Mouse (Mus musculus): ENCODE data around the gene Ankrd49. TPM values are rescaled to one million over a fixed set of nuclear protein-coding genes. Genes with fewer than 3 reads are reported as not detected.

Gene Ankrd49
- polyA plus RNA-seq (2016; fragmentation: Nextera tagmentation; extraction: Ambion mirVana) = 48.5 and 50.0 TPM in 2 replicates

GRCm38 (mm10) chr9:14784039-14785002 lies at the start of gene Ankrd49, which contains the start of gene Mre11a:
Ankrd49 (minus strand) TSS chr9:14784856.
Mre11a (plus strand) TSS chr9:14784654.
- peaks cover 63% of the 10 kb centered on the region for H3K36me3 ChIP-seq (replicated peaks)
- under 1% methylated on average over 62 of the region's 62 CpGs for WGBS
- peak; percentile 92 for DNase-seq (ENCODE audit: low spot score)

GRCm38 (mm10) chr9:14832046-14832445 lies 47.4 kb upstream of the Ankrd49 start:
- no peaks in the 10 kb centered on the region for H3K9me3 ChIP-seq
- peaks cover 90% of the 10 kb centered on the region for H3K36me3 ChIP-seq (replicated peaks)
- H3K27me3 ChIP-seq (replicated peaks; ENCODE audit: low read depth, poor library complexity, severe bottlenecking) = no peaks in the 10 kb centered on the region
- no peak overlapping the region for H3K4me3 ChIP-seq
- no peak for DNase-seq (ENCODE audit: low spot score)
- WGBS = 81% methylated on average over 5 of the region's 5 CpGs
- no peaks in the 10 kb centered on the region for H3K4me1 ChIP-seq
- H3K27ac ChIP-seq (replicated peaks) = no peak overlapping the region

More at GRCm38 (mm10) chr9:14784039-14785002, at the start of gene Ankrd49, which contains the start of gene Mre11a:
- peak within 1 kb of the TSS; percentile 86 for H3K4me3 ChIP-seq
- peaks cover 11% of the 10 kb centered on the region for H3K4me1 ChIP-seq
- no peaks in the 10 kb centered on the region for H3K9me3 ChIP-seq
- no peaks in the 10 kb centered on the region for H3K27me3 ChIP-seq (replicated peaks; ENCODE audit: low read depth, poor library complexity, severe bottlenecking)
- H3K27ac ChIP-seq (replicated peaks) = peak within 1 kb of the TSS; percentile 97

- WGBS = 88% methylated on average over 2 of the region's 2 CpGs
- Histone ChIP-seq H3K4me3 (no peak overlapping the region), H3K36me3 (replicated peaks) (peaks cover 87% of the 10 kb centered on the region), H3K9me3 (no peaks in the 10 kb centered on the region), H3K27me3 (replicated peaks; ENCODE audit: low read depth, poor library complexity, severe bottlenecking) (no peaks in the 10 kb centered on the region), H3K27ac (replicated peaks) (no peak overlapping the region), H3K4me1 (no peaks in the 10 kb centered on the region)
- DNase-seq (ENCODE audit: low spot score) = no peak
Measured at GRCm38 (mm10) chr9:14827875-14828274, 43.2 kb upstream of the Ankrd49 start.

GRCm38 (mm10) chr9:14824840-14825239 lies 40.2 kb upstream of the Ankrd49 start:
- no peak for DNase-seq (ENCODE audit: low spot score)
- no peak overlapping the region for H3K4me3 ChIP-seq
- H3K36me3 ChIP-seq (replicated peaks) = peaks cover 89% of the 10 kb centered on the region
- WGBS = 90% methylated on average over 5 of the region's 5 CpGs
- no peaks in the 10 kb centered on the region for H3K4me1 ChIP-seq
- H3K9me3 ChIP-seq = no peaks in the 10 kb centered on the region
- no peaks in the 10 kb centered on the region for H3K27me3 ChIP-seq (replicated peaks; ENCODE audit: low read depth, poor library complexity, severe bottlenecking)
- H3K27ac ChIP-seq (replicated peaks) = no peak overlapping the region

- Histone ChIP-seq H3K27me3 (replicated peaks; ENCODE audit: low read depth, poor library complexity, severe bottlenecking) (no peaks in the 10 kb centered on the region), H3K9me3 (no peaks in the 10 kb centered on the region), H3K27ac (replicated peaks) (no peak overlapping the region), H3K4me1 (no peaks in the 10 kb centered on the region), H3K4me3 (no peak overlapping the region), H3K36me3 (replicated peaks) (peaks cover 93% of the 10 kb centered on the region)
- no peak for DNase-seq (ENCODE audit: low spot score)
Measured at GRCm38 (mm10) chr9:14821396-14821795, 36.7 kb upstream of the Ankrd49 start.

GRCm38 (mm10) chr9:14810111-14810510 lies 25.5 kb upstream of the Ankrd49 start:
- Histone ChIP-seq H3K27ac (replicated peaks) (no peak overlapping the region), H3K27me3 (replicated peaks; ENCODE audit: low read depth, poor library complexity, severe bottlenecking) (no peaks in the 10 kb centered on the region), H3K4me1 (no peaks in the 10 kb centered on the region), H3K9me3 (no peaks in the 10 kb centered on the region), H3K4me3 (no peak overlapping the region), H3K36me3 (replicated peaks) (peaks cover 97% of the 10 kb centered on the region)
- no peak for DNase-seq (ENCODE audit: low spot score)
- 95% methylated on average over 5 of the region's 5 CpGs for WGBS

- 91% methylated on average over 1 of the region's 1 CpGs for WGBS
- H3K9me3 ChIP-seq = no peaks in the 10 kb centered on the region
- no peak for DNase-seq (ENCODE audit: low spot score)
- peaks cover 96% of the 10 kb centered on the region for H3K36me3 ChIP-seq (replicated peaks)
- H3K4me3 ChIP-seq = no peak overlapping the region
- H3K27ac ChIP-seq (replicated peaks) = no peak overlapping the region
- no peaks in the 10 kb centered on the region for H3K4me1 ChIP-seq
- H3K27me3 ChIP-seq (replicated peaks; ENCODE audit: low read depth, poor library complexity, severe bottlenecking) = no peaks in the 10 kb centered on the region
Measured at GRCm38 (mm10) chr9:14806786-14807185, 22.1 kb upstream of the Ankrd49 start.

GRCm38 (mm10) chr9:14805714-14806113 lies 21.1 kb upstream of the Ankrd49 start:
- H3K27me3 ChIP-seq (replicated peaks; ENCODE audit: low read depth, poor library complexity, severe bottlenecking) = no peaks in the 10 kb centered on the region
- DNase-seq (ENCODE audit: low spot score) = no peak
- H3K4me1 ChIP-seq = no peaks in the 10 kb centered on the region
- 90% methylated on average over 2 of the region's 2 CpGs for WGBS
- no peak overlapping the region for H3K4me3 ChIP-seq
- no peak overlapping the region for H3K27ac ChIP-seq (replicated peaks)
- peaks cover 96% of the 10 kb centered on the region for H3K36me3 ChIP-seq (replicated peaks)
- no peaks in the 10 kb centered on the region for H3K9me3 ChIP-seq

- no peaks in the 10 kb centered on the region for H3K27me3 ChIP-seq (replicated peaks; ENCODE audit: low read depth, poor library complexity, severe bottlenecking)
- no peak overlapping the region for H3K4me3 ChIP-seq
- H3K9me3 ChIP-seq = no peaks in the 10 kb centered on the region
- peaks cover 65% of the 10 kb centered on the region for H3K36me3 ChIP-seq (replicated peaks)
- no peak overlapping the region for H3K27ac ChIP-seq (replicated peaks)
- 92% methylated on average over 6 of the region's 6 CpGs for WGBS
- peaks cover 11% of the 10 kb centered on the region for H3K4me1 ChIP-seq
- no peak for DNase-seq (ENCODE audit: low spot score)
Measured at GRCm38 (mm10) chr9:14787356-14787755, 2.7 kb upstream of the Ankrd49 start.

- no peaks in the 10 kb centered on the region for H3K27me3 ChIP-seq (replicated peaks; ENCODE audit: low read depth, poor library complexity, severe bottlenecking)
- 29% methylated on average over 13 of the region's 13 CpGs for WGBS
- DNase-seq (ENCODE audit: low spot score) = peak; percentile 31
- H3K36me3 ChIP-seq (replicated peaks) = peaks cover 31% of the 10 kb centered on the region
- no peak overlapping the region for H3K27ac ChIP-seq (replicated peaks)
- H3K9me3 ChIP-seq = no peaks in the 10 kb centered on the region
- H3K4me3 ChIP-seq = no peak overlapping the region
- no peaks in the 10 kb centered on the region for H3K4me1 ChIP-seq
Measured at GRCm38 (mm10) chr9:14778341-14778740, 6.3 kb downstream of the Ankrd49 start.

GRCm38 (mm10) chr9:14773813-14774212 lies 10.8 kb downstream of the Ankrd49 start:
- Histone ChIP-seq H3K4me1 (peaks cover 18% of the 10 kb centered on the region), H3K27ac (replicated peaks) (no peak overlapping the region), H3K4me3 (no peak overlapping the region), H3K27me3 (replicated peaks; ENCODE audit: low read depth, poor library complexity, severe bottlenecking) (peaks cover 15% of the 10 kb centered on the region), H3K9me3 (no peaks in the 10 kb centered on the region), H3K36me3 (replicated peaks) (no peaks in the 10 kb centered on the region)
- no peak for DNase-seq (ENCODE audit: low spot score)
- 54% methylated on average over 2 of the region's 2 CpGs for WGBS

- H3K27ac ChIP-seq (replicated peaks) = no peak overlapping the region
- DNase-seq (ENCODE audit: low spot score) = no peak
- H3K36me3 ChIP-seq (replicated peaks) = no peaks in the 10 kb centered on the region
- peaks cover 20% of the 10 kb centered on the region for H3K27me3 ChIP-seq (replicated peaks; ENCODE audit: low read depth, poor library complexity, severe bottlenecking)
- H3K4me3 ChIP-seq = no peak overlapping the region
- H3K4me1 ChIP-seq = peaks cover 18% of the 10 kb centered on the region
- WGBS = 92% methylated on average over 2 of the region's 2 CpGs
- H3K9me3 ChIP-seq = no peaks in the 10 kb centered on the region
Measured at GRCm38 (mm10) chr9:14772074-14772473, 12.6 kb downstream of the Ankrd49 start.

Data from embryonic facial prominence, embryonic 10.5 days (tissue).